Mouse (Mus musculus) intestine, embryonic 14.5 days (tissue): Measurements from ENCODE around the gene Zbtb20. TPM values are rescaled to one million over a fixed set of nuclear protein-coding genes. Genes with fewer than 3 reads are reported as not detected.

Experiments used
- ATAC-seq: fragments of 200-750 bp; cut with Nextera tagmentation; replicated peaks from 2 replicates; pipeline ENCODE4 v1.8.0; 2017; ENCODE audit warnings: low read depth, moderate number of reproducible peaks, moderate TSS enrichment, moderate library complexity; ENCODE audit not compliant: low FRiP score, low TSS enrichment
- DNase-seq: peaks from one replicate; pipeline ENCODE4 v3.0.0-alpha.2; 2018; ENCODE audit warnings: low spot score
- H3K27ac ChIP-seq: fragments of 300-500 bp; sonication (generic); 2 replicates; pipeline ENCODE4 v1.5.1; 2014; ENCODE audit warnings: low read depth, mild to moderate bottlenecking, control low read depth
- H3K27me3 ChIP-seq: fragments of 300-500 bp; sonication (generic); replicated peaks from 2 replicates; pipeline ENCODE4 v1.6.1; 2014; ENCODE audit warnings: low read length, control low read depth; ENCODE audit not compliant: control insufficient read depth, insufficient read depth
- H3K36me3 ChIP-seq: fragments of 300-500 bp; sonication (generic); 2 replicates; pipeline ENCODE4 v1.6.1; 2014; ENCODE audit warnings: low read length, control low read depth; ENCODE audit not compliant: control insufficient read depth, insufficient read depth
- H3K4me1 ChIP-seq: fragments of 300-500 bp; sonication (generic); replicated peaks from 2 replicates; pipeline ENCODE4 v1.6.1; 2014; ENCODE audit warnings: low read length, control low read depth, mixed read lengths; ENCODE audit not compliant: control insufficient read depth, insufficient read depth
- H3K4me2 ChIP-seq: fragments of 300-500 bp; sonication (generic); 2 replicates; pipeline ENCODE4 v1.6.1; 2014; ENCODE audit warnings: low read length
- H3K4me3 ChIP-seq: fragments of 300-500 bp; sonication (generic); 2 replicates; pipeline ENCODE4 v1.5.1; 2014; ENCODE audit warnings: low read depth, low read length, control low read depth, mixed read lengths
- H3K9ac ChIP-seq: fragments of 300-500 bp; sonication (generic); 2 replicates; pipeline ENCODE4 v1.6.1; 2014; ENCODE audit warnings: mild to moderate bottlenecking, low read length
- H3K9me3 ChIP-seq: fragments of 300-500 bp; sonication (generic); 2 replicates; pipeline ENCODE4 v1.6.1; 2016; ENCODE audit warnings: low read length, control low read depth; ENCODE audit not compliant: control insufficient read depth
- WGBS: fragments of 180-500 bp; shearing (Covaris S2); extraction: QIAGEN DNeasy Blood & Tissue Kit; methylation state at CpG from one replicate; pipeline ENCODE4 v1.1.7; 2014; 5-methylcytosine and 5-hydroxymethylcytosine counted together
- polyA plus RNA-seq: library from polyadenylated mRNA; unstranded; fragments of >200 nt; fragmentation: Nextera tagmentation; extraction: Ambion mirVana; gene quantifications from 2 replicates; pipeline ENCODE4 v1.2.1, GENCODE M21; 2014

Gene Zbtb20
- polyA plus RNA-seq, 1 experiment from 2014 or later: 27.3 TPM

DNA sequence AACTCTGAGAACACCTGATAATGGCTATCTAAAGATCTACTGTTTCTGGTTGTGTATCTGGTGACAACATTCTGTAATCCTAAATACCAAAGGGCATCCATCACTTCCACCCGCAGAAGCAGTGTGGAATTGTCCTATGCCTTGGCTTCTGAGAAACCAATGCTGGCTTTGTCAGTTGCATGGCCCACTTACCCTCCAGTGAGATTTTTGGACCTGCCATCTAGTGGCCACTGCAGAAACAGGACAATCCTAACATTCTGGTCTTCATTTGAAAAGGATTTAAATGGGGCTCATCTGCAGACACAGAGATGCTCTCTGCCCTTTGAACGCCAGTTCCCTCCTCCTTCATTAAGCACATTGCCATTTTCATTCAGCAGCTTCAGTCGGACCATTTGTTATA is 559.3 kb downstream of the Zbtb20 start:
- WGBS: 44% methylated on average over 3 of the region's 3 CpGs
- Histone ChIP-seq H3K27me3 (no peaks in the 10 kb centered on the region), H3K4me3 (no peak overlapping the region), H3K27ac (no peak overlapping the region), H3K9ac (no peak overlapping the region), H3K9me3 (no peaks in the 10 kb centered on the region), H3K4me2 (no peak overlapping the region), H3K4me1 (no peaks in the 10 kb centered on the region), H3K36me3 (no peaks in the 10 kb centered on the region)
- DNase-seq (no peak), ATAC-seq (no peak)

DNA sequence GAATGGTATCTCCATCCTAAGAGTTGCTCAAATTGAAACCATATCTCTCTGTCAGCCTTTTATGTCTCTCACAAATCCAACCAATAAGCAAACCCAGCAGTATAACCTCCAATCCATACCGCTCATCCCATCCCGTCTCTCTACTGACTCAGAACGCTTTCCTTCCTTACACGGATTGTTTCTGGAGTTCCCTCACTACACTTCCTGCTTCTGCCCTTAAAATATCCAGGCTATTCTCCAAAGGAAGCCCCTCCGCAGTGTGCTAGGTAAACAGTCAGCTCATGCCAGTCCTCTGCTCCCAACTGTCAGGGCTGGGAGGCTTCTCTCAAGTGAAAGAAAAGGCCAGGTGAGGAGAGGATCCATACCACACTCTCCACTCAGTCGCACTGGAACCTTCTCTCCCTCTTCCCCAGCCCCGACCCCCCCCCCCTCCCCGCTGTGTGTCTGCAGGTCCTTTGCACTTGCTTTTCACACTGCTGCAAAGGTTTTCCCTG is 563.2 kb downstream of the Zbtb20 start:
- Histone ChIP-seq H3K36me3 (no peaks in the 10 kb centered on the region), H3K4me1 (no peaks in the 10 kb centered on the region), H3K4me2 (no peak overlapping the region), H3K27me3 (no peaks in the 10 kb centered on the region), H3K9me3 (no peaks in the 10 kb centered on the region), H3K27ac (no peak overlapping the region), H3K9ac (no peak overlapping the region), H3K4me3 (no peak overlapping the region)
- 61% methylated on average over 8 of the region's 8 CpGs for WGBS
- ATAC-seq: no peak
- DNase-seq: no peak

DNA sequence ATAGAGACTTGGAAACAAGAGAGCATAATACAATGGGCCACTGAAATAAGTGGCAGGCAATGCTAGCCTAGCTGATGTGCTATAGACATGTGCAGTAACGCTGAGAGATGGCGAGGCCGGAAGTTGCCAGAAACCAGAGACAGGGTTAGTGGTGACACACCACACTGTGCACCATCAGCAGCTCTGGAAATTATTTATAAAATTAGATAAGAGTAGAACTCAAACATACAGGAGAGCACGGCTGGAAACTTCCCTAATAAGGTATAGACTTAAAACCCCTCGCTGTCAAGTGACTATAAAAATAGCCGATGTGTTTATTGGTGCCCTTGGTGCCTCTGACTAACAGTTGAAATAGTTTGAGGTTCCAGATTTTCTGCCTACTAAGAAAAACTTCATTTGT is 565.7 kb downstream of the Zbtb20 start:
- no peaks in the 10 kb centered on the region for H3K4me1 ChIP-seq
- H3K27me3 ChIP-seq: no peaks in the 10 kb centered on the region
- ATAC-seq (no peak), DNase-seq (no peak)
- H3K9me3 ChIP-seq: no peaks in the 10 kb centered on the region
- H3K27ac ChIP-seq: no peak overlapping the region
- H3K4me3 ChIP-seq: no peak overlapping the region
- 65% methylated on average over 6 of the region's 6 CpGs for WGBS
- no peaks in the 10 kb centered on the region for H3K36me3 ChIP-seq
- no peak overlapping the region for H3K4me2 ChIP-seq
- no peak overlapping the region for H3K9ac ChIP-seq

DNA sequence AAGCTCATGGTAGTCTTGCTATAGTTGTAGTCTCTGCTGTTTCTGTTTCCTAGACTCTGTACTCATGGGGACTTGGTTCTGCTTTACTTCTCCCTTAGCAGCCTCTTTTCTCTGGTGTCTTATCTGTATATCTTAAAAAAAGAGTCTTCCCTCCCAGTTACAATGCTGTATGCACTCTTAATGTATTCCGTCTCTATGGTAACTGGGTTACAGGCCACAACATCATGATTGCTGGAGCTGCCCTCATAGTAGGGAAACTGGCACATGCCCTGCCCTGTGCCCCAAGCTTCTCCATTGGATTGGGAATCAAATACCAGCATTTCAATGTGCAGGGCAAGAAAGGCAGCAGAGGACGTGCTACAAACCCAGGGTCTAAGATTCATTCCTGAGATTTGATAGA is 567.4 kb downstream of the Zbtb20 start:
- DNase-seq (no peak), ATAC-seq (no peak)
- Histone ChIP-seq H3K4me1 (no peaks in the 10 kb centered on the region), H3K27me3 (no peaks in the 10 kb centered on the region), H3K9me3 (no peaks in the 10 kb centered on the region), H3K4me2 (no peak overlapping the region), H3K36me3 (no peaks in the 10 kb centered on the region), H3K4me3 (no peak overlapping the region), H3K9ac (no peak overlapping the region), H3K27ac (no peak overlapping the region)
- WGBS: 93% methylated on average over 2 of the region's 2 CpGs

DNA sequence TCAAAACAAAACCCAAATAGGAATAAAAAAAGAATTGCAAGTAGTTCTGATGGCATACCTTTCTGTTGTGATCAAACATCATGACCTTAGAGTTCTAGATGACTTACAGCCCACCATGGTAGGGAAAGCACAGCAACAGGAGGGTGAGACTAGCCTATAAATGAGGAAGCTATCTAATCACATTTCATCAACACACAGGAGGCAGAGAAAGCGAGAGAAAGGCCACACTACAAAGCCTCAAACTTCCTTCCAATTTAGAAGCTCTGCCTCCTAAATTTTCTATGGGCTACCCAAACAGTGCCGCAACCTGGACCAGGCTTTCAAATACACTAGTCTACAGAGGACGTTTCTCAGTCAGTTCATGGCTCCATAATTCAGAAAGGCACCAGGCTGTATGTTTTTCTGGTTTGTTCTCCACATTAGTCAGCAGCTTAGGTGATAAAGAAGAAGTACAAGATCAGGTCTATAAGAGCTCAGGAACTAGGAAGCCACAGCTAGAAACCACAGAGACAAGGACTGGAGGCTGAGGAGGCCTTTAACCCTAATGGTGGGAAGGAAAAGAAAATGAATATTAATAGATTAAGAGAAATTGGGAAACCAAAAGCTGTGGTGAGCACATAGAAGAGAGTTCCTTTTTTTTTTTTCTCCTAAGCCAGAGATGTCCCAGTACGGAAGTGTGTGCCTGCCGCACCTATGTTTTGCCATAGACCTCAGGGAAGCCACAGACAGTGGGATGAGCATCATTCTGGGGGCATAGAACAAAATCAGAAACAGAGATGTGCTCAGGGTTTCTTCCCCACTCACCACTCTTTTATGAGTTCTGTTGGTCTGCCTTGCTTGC is 572.7 kb downstream of the Zbtb20 start:
- ATAC-seq: no peak
- no peak for DNase-seq
- H3K9me3 ChIP-seq: no peaks in the 10 kb centered on the region
- no peaks in the 10 kb centered on the region for H3K4me1 ChIP-seq
- no peaks in the 10 kb centered on the region for H3K36me3 ChIP-seq
- H3K9ac ChIP-seq: no peak overlapping the region
- no peak overlapping the region for H3K27ac ChIP-seq
- 93% methylated on average over 5 of the region's 5 CpGs for WGBS
- H3K4me3 ChIP-seq: no peak overlapping the region
- no peak overlapping the region for H3K4me2 ChIP-seq
- H3K27me3 ChIP-seq: no peaks in the 10 kb centered on the region

DNA sequence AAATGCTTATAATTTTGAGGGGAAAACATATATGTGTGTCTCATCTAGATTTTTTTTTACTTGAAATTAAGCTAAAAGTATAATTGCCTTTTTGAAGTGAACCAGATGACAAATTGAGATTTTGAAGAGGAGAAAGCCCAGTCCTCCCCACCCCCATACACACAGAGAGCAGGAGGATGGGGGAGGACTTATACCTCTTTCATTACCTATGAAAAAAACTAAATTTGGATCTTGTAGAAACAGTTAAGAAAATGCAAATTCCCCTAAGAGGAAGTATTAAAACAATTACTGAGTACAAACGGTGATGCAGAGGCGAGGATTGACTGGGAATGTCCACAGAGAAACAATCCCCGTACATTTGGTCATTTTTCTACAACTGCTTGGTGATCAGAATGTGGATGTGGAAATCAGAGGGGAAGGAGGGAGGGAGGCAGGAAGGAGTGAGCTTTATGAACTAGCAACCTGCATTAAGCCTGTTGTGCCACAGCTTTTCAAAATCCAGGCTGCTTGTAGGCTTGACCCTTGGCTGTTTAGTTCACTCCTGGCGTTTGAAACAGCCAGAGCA is 578.8 kb downstream of the Zbtb20 start:
- no peak for DNase-seq
- Histone ChIP-seq H3K9me3 (no peaks in the 10 kb centered on the region), H3K27me3 (no peaks in the 10 kb centered on the region), H3K36me3 (no peaks in the 10 kb centered on the region), H3K9ac (no peak overlapping the region), H3K4me1 (no peaks in the 10 kb centered on the region), H3K4me3 (no peak overlapping the region), H3K27ac (no peak overlapping the region), H3K4me2 (no peak overlapping the region)
- 52% methylated on average over 4 of the region's 4 CpGs for WGBS
- ATAC-seq: no peak

DNA sequence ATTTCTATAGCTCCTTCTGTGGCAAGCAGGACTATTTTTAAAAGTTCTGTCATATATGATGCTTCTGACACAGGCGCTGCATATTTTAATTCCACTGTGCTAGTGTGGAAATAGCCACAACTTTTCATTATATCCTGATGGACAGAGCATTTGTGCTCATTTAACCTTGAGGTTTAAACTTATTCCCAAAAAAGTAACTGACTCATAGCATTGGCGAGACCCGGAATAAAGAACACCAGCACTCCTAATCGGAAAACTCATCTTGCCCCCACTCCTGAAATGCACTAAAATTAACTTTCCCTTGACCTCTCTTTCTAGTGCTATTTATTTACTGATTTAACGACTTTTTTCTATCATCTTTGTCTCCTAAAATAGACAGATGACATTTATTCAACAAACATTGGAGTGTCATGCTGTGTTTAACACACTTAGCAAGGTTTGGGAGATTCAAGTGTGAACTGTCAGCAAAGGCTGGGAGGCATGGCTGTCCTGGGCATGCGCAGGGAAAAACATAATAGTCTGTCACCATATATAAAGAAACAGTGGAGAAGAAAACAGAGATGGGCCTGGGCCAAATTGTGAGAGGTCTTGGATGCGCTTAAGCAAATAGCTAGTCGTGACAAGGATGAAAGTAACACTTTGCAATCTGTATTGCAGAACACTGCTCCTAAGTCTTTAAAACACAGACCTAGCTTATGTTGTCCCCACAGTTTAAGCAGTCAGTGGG is 580.9 kb downstream of the Zbtb20 start:
- peak; percentile 39 for DNase-seq
- H3K36me3 ChIP-seq: no peaks in the 10 kb centered on the region
- no peak overlapping the region for H3K9ac ChIP-seq
- H3K4me1 ChIP-seq: no peaks in the 10 kb centered on the region
- 75% methylated on average over 8 of the region's 8 CpGs for WGBS
- H3K4me3 ChIP-seq: no peak overlapping the region
- no peaks in the 10 kb centered on the region for H3K9me3 ChIP-seq
- H3K4me2 ChIP-seq: no peak overlapping the region
- no peaks in the 10 kb centered on the region for H3K27me3 ChIP-seq
- no peak overlapping the region for H3K27ac ChIP-seq
- no peak for ATAC-seq

DNA sequence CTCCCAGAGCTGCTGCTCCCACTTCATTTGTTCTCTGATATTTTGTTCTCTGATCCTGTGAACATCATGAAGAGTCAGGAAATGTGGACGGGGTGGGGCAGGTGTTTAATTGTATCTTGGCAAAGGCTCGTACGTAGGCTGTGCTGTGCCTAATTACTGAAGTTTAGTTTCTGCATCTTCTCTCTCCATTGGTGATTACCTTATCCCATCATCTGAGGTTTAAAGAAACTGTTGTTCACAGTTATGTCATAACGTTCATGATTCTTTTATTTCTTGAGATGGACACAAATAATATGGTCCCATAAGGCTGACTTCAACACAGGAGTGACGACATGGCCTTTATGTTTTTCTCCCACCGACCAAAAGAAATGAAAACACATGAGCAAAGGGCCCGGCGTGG is 582.1 kb downstream of the Zbtb20 start:
- H3K27me3 ChIP-seq: no peaks in the 10 kb centered on the region
- H3K9me3 ChIP-seq: no peaks in the 10 kb centered on the region
- no peaks in the 10 kb centered on the region for H3K4me1 ChIP-seq
- 86% methylated on average over 8 of the region's 8 CpGs for WGBS
- DNase-seq: no peak
- H3K4me3 ChIP-seq: no peak overlapping the region
- H3K9ac ChIP-seq: no peak overlapping the region
- no peak for ATAC-seq
- no peak overlapping the region for H3K27ac ChIP-seq
- H3K4me2 ChIP-seq: no peak overlapping the region
- H3K36me3 ChIP-seq: no peaks in the 10 kb centered on the region
